Mouse (Mus musculus) induced T-regulatory cell, adult 2 months (primary cell): ENCODE results near the gene Fam193a.

Experiments used
- DNase-seq: peaks from one replicate; pipeline ENCODE4 v3.0.0-alpha.2; 2012; ENCODE audit warnings: low read depth

The Fam193a gene

GRCm38 (mm10) chr5:34461841-34462240 is 92.1 kb downstream of the Fam193a start:
- DNase-seq, result no peak

GRCm38 (mm10) chr5:34466079-34466478 is 96.3 kb downstream of the Fam193a start:
- peak; percentile 50 for DNase-seq

GRCm38 (mm10) chr5:34466648-34467047 is 96.9 kb downstream of the Fam193a start:
- DNase-seq, result peak; percentile 27

GRCm38 (mm10) chr5:34468039-34468775 is 98.5 kb downstream of the Fam193a start:
- no peak for DNase-seq

- peak; percentile 46 for DNase-seq
These were observed 111.2 kb downstream of the Fam193a start for GRCm38 (mm10) chr5:34480926-34481325.

- DNase-seq, result no peak
These were observed 116.0 kb downstream of the Fam193a start for GRCm38 (mm10) chr5:34485731-34486130.

- DNase-seq, result no peak
These were observed 117.8 kb downstream of the Fam193a start for GRCm38 (mm10) chr5:34487320-34488090.

GRCm38 (mm10) chr5:34488741-34489417 is 119.1 kb downstream of the Fam193a start:
- no peak for DNase-seq

- DNase-seq, result no peak
These were observed 119.7 kb downstream of the Fam193a start for GRCm38 (mm10) chr5:34489418-34489787.

GRCm38 (mm10) chr5:34496745-34497144 is 127.0 kb downstream of the Fam193a start:
- DNase-seq, result no peak

GRCm38 (mm10) chr5:34500886-34501285 is 131.2 kb downstream of the Fam193a start:
- DNase-seq, result peak; percentile 53

GRCm38 (mm10) chr5:34501588-34501987 is 131.9 kb downstream of the Fam193a start:
- DNase-seq, result peak; percentile 57

GRCm38 (mm10) chr5:34502411-34502810 is 132.7 kb downstream of the Fam193a start:
- DNase-seq, result no peak

- no peak for DNase-seq
These were observed 133.1 kb downstream of the Fam193a start for GRCm38 (mm10) chr5:34502821-34503220.

GRCm38 (mm10) chr5:34512486-34512885 is 142.8 kb downstream of the Fam193a start:
- DNase-seq, result no peak

GRCm38 (mm10) chr5:34513466-34514217 is 143.9 kb downstream of the Fam193a start, which contains the start of gene Tnip2:
Gene Tnip2 (minus strand): TSS chr5:34513991.
- peak; percentile 98 for DNase-seq

GRCm38 (mm10) chr5:34514218-34514566 is 144.5 kb downstream of the Fam193a start:
- DNase-seq, result no peak

- DNase-seq, result no peak
These were observed 145.4 kb downstream of the Fam193a start for GRCm38 (mm10) chr5:34515096-34515495.

- peak; percentile 92 for DNase-seq
These were observed 148.2 kb downstream of the Fam193a start for GRCm38 (mm10) chr5:34517913-34518312.

- DNase-seq, result no peak
These were observed 149.7 kb downstream of the Fam193a start for GRCm38 (mm10) chr5:34519389-34519910.

GRCm38 (mm10) chr5:34520458-34521209 is 150.9 kb downstream of the Fam193a start:
- peak; percentile 79 for DNase-seq
